Mouse (Mus musculus) midbrain, postnatal 0 days (tissue): ENCODE measurements around the gene Rrp9. TPM values are rescaled to one million over a fixed set of nuclear protein-coding genes. Genes with fewer than 3 reads are reported as not detected.
A peak's percentile ranks its signal among the peaks of the same experiment; 100 is the strongest.

Experiments used
- ATAC-seq: fragments of 200-750 bp; cut with Nextera tagmentation; 2 replicates; pipeline ENCODE4 v1.8.0; 2017; ENCODE audit warnings: moderate number of reproducible peaks, mild to moderate bottlenecking, moderate TSS enrichment, moderate library complexity; ENCODE audit not compliant: low FRiP score
- DNase-seq: peaks from one replicate; pipeline ENCODE4 v3.0.0-alpha.2; 2015; ENCODE audit warnings: low spot score
- H3K27ac ChIP-seq: fragments of 300-500 bp; sonication (generic); 2 replicates; pipeline ENCODE4 v1.5.1; 2014; ENCODE audit warnings: low read depth, mild to moderate bottlenecking, low read length, mixed read lengths
- H3K27me3 ChIP-seq: fragments of 300-500 bp; sonication (generic); 2 replicates; pipeline ENCODE4 v1.6.1; 2014; ENCODE audit warnings: low read length, control low read depth, mixed read lengths; ENCODE audit not compliant: insufficient read depth
- H3K36me3 ChIP-seq: fragments of 300-500 bp; sonication (generic); 2 replicates; pipeline ENCODE4 v1.6.1; 2014; ENCODE audit warnings: low read length, control low read depth, mixed read lengths; ENCODE audit not compliant: insufficient read depth
- H3K4me1 ChIP-seq: fragments of 300-500 bp; sonication (generic); 2 replicates; pipeline ENCODE4 v1.6.1; 2014; ENCODE audit warnings: mild to moderate bottlenecking, control low read depth, antibody characterized with exemption, low read length, mixed read lengths; ENCODE audit not compliant: insufficient read depth
- H3K4me2 ChIP-seq: fragments of 300-500 bp; sonication (generic); 2 replicates; pipeline ENCODE4 v1.6.1; 2014; ENCODE audit warnings: low read depth, mild to moderate bottlenecking, low read length, mixed read lengths; ENCODE audit not compliant: poor library complexity, severe bottlenecking
- H3K4me3 ChIP-seq: fragments of 300-500 bp; sonication (generic); 2 replicates; pipeline ENCODE4 v1.5.1; 2014; ENCODE audit warnings: low read depth, mild to moderate bottlenecking, low read length, moderate library complexity
- H3K9ac ChIP-seq: fragments of 300-500 bp; sonication (generic); replicated peaks from 2 replicates; pipeline ENCODE4 v1.6.1; 2014; ENCODE audit warnings: mild to moderate bottlenecking, low read length, moderate library complexity, mixed read lengths; ENCODE audit not compliant: poor library complexity, severe bottlenecking
- H3K9me3 ChIP-seq: fragments of 300-500 bp; sonication (generic); 2 replicates; pipeline ENCODE4 v1.6.1; 2016; ENCODE audit warnings: low read length, control low read depth
- CTCF ChIP-seq: IDR thresholded peaks from 2 replicates; pipeline ENCODE4 v1.5.1; 2016; ENCODE audit warnings: antibody characterized with exemption, mild to moderate bottlenecking
- WGBS: fragments of 180-500 bp; shearing (Covaris S2); extraction: QIAGEN DNeasy Blood & Tissue Kit; methylation state at CpG from one replicate; pipeline ENCODE4 v1.1.7; 2014; 5-methylcytosine and 5-hydroxymethylcytosine counted together
- polyA plus RNA-seq: library from polyadenylated mRNA; unstranded; fragments of >200 nt; fragmentation: Nextera tagmentation; extraction: Ambion mirVana; gene quantifications from 2 replicates; pipeline ENCODE4 v1.2.1, GENCODE M21; 2015
- total RNA-seq: library from RNA; depleted of rRNA; stranded (reverse); fragments of >200 nt; gene quantifications from 2 replicates; pipeline ENCODE4 v1.2.3, GENCODE M21; 2014

Rrp9 gene
- total and polyA plus RNA-seq, 2 experiments from 2014 or later, result 32.9 to 38.3 TPM

DNA sequence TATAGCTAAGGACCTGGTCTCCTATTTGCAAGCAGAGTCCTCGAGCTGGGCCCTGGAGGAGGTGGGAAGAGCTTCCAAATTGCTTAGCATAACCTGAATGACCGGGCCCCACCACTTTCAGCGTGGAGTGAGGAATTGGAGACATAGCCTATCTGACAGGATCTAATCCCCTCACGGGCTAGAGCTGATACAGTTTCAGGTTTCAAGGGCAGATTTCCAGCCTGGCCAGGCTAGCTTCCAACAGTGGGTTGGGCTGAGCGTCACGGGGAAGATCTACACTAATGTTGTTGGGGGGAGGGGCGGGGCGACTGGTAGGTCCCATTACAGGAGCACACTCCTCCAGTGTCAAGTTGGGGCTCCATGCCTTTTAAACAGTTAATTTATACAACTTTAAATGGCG is 25.1 kb upstream of the Rrp9 start:
- H3K4me2 ChIP-seq, result no peak overlapping the region
- no peak overlapping the region for H3K27ac ChIP-seq
- no peaks in the 10 kb centered on the region for H3K9me3 ChIP-seq
- DNase-seq (no peak), ATAC-seq (no peak)
- H3K27me3 ChIP-seq, result no peaks in the 10 kb centered on the region
- H3K36me3 ChIP-seq, result no peaks in the 10 kb centered on the region
- peaks cover 26% of the 10 kb centered on the region for H3K4me1 ChIP-seq
- H3K9ac ChIP-seq, result no peak overlapping the region
- no peak for TF ChIP-seq CTCF
- WGBS, result 18% methylated on average over 9 of the region's 9 CpGs
- H3K4me3 ChIP-seq, result no peak overlapping the region

DNA sequence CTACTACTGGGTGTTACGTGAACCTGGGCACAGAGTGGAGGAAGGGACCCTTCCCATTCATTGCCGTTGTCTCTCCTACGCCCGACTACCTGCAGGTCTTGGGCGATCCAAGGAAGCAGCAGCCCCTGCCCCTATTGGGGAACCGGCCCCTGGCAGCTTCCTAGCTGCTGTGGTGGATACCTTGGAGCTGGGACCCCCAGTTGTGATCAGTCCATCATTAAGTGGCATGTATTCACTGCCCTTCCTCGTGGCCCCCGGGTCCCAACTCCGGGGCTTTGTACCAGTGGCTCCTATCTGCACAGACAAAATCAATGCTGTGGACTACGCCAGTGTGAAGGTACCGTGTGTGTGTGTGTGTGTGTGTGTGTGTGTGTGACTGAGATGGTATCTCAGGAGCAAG is 24.5 kb upstream of the Rrp9 start:
- Histone ChIP-seq H3K36me3 (no peaks in the 10 kb centered on the region), H3K9me3 (no peaks in the 10 kb centered on the region), H3K9ac (no peak overlapping the region; the same call in 1 of the 2 replicates), H3K4me2 (no peak overlapping the region), H3K4me3 (no peak overlapping the region), H3K4me1 (peaks cover 32% of the 10 kb centered on the region), H3K27me3 (no peaks in the 10 kb centered on the region), H3K27ac (no peak overlapping the region)
- no peak for DNase-seq
- ATAC-seq, result no peak
- TF ChIP-seq CTCF, result no peak
- 82% methylated on average over 11 of the region's 11 CpGs for WGBS

DNA sequence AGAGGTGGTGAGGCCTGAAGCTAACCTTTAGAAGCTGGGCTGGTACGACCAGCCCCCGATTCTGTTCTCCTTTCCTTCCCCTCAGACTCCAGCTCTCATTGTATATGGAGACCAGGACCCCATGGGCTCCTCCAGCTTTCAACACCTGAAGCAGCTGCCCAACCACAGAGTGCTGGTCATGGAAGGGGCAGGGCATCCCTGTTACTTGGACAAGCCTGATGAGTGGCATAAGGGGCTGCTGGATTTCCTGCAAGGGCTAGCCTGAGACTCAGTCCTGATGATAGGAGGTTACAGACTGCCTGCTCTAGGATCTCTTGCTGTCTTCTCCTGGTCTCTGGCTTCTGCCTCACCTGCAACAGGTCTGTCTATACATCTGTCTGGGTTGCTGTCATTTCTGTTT is 23.9 kb upstream of the Rrp9 start:
- H3K4me1 ChIP-seq, result peaks cover 37% of the 10 kb centered on the region
- TF ChIP-seq CTCF, result no peak
- peak overlapping the region; percentile 89; the same call in 1 of the 2 replicates for H3K27ac ChIP-seq
- peaks cover 2% of the 10 kb centered on the region; the same call in 1 of the 2 replicates for H3K36me3 ChIP-seq
- H3K27me3 ChIP-seq, result no peaks in the 10 kb centered on the region
- no peak for ATAC-seq
- H3K9ac ChIP-seq, result no peak overlapping the region; the same call in 1 of the 2 replicates
- no peak overlapping the region for H3K4me2 ChIP-seq
- no peaks in the 10 kb centered on the region for H3K9me3 ChIP-seq
- WGBS, result 71% methylated on average over 2 of the region's 2 CpGs
- H3K4me3 ChIP-seq, result no peak overlapping the region
- DNase-seq, result no peak

DNA sequence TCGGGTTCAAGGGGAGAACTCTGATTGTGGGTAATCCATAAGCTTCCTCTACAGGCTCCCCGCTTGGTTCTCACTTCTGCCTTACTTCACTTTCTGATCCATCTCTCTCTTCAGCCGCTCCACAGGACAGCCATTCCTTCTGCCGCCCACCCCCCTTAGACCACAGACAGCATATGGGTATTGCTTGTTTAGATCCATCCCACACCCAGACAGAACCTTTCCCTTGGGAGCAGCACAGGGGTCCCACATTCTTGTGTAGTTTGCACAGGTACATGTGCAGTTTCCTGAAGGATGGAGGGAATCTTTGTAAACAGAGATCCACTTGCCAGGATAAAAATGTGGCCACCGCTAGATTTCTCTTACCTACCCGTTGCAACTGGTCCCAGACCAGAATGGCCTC is 23.4 kb upstream of the Rrp9 start:
- peak overlapping the region; percentile 89 for H3K27ac ChIP-seq
- H3K4me2 ChIP-seq, result peak overlapping the region; percentile 85
- 29% methylated on average over 6 of the region's 6 CpGs for WGBS
- ATAC-seq (no peak), DNase-seq (no peak)
- no peak overlapping the region; the same call in 1 of the 2 replicates for H3K4me3 ChIP-seq
- no peaks in the 10 kb centered on the region for H3K9me3 ChIP-seq
- no peaks in the 10 kb centered on the region for H3K27me3 ChIP-seq
- H3K9ac ChIP-seq, result peak overlapping the region; percentile 96; the same call in 1 of the 2 replicates
- H3K4me1 ChIP-seq, result peaks cover 40% of the 10 kb centered on the region
- TF ChIP-seq CTCF, result no peak
- H3K36me3 ChIP-seq, result peaks cover 5% of the 10 kb centered on the region; the same call in 1 of the 2 replicates

DNA sequence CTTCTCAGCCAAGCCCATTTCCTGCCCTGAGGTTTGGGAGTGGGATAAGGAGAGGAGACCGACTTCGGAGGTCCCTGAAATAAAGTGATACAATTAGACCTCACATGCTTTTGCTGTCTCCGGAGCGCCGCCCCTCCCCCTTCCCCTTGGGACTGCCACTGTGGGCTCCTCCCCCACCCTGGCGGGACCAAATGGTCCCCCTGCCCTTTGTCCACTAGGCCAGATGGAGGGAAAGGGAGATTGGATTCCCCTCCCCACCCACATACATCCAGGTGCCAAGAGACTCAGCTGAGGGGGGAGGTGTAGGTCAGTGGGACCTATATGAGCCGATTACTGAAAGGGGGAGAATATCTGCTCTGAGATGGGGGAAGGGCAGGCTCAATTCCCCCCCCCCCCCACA is 22.9 kb upstream of the Rrp9 start:
- DNase-seq (peak; percentile 60), ATAC-seq (peak; percentile 6)
- TF ChIP-seq CTCF, result no peak
- Histone ChIP-seq H3K27ac (peak overlapping the region; percentile 89), H3K36me3 (peaks cover 5% of the 10 kb centered on the region; the same call in 1 of the 2 replicates), H3K9me3 (no peaks in the 10 kb centered on the region), H3K4me3 (peak overlapping the region; percentile 65), H3K4me2 (peak overlapping the region; percentile 85), H3K9ac (peak overlapping the region; percentile 96), H3K4me1 (peaks cover 41% of the 10 kb centered on the region), H3K27me3 (no peaks in the 10 kb centered on the region)
- 5% methylated on average over 6 of the region's 7 CpGs for WGBS

DNA sequence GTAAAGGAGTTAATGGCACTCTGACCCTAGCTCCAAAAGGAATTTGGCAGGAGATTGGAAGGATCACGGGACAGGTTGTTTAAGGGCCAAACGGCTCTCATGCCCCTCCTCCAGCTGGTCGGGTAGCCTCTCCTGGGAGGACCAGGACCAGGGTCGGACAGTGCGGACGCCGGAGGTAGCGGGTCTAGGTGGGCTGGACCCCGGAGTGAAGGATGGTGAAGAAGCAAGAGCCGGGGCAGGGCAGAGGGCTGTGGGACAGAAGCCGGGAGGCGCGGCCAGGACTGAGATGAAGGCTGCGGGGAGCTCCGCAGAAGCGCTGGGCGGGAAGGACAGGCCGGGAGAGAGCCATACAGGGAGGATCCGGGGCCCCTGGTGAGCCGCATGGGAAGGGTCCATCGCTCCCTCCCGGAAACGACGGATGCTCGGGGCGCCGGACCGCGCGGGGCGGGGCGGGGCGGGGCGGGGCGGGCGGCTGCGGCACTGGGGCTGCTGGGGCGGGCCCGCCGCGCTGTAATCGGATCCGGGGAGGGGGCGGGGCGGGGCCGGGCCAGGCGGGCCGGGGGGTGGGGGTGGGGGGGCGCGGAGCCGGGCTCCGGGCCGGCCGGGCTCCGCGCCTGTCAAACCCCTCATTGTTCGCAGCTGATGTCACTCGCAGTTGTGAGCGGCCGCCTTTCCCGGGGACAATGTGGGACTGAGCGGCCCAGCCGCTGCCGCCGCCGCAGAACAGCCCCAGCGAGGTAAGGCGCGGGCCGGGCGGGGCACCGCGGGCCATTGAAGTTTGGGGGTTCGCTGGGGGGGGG is 22.3 kb upstream of the Rrp9 start, which contains the start of gene Pcbp4:
TSS of gene Pcbp4 (plus strand) at position 21 of the 800 bp plus-strand sequence.
- Histone ChIP-seq H3K27ac (peak within 1 kb of the TSS; percentile 89), H3K4me3 (peak within 1 kb of the TSS; percentile 65), H3K27me3 (no peaks in the 10 kb centered on the region), H3K4me2 (peak within 1 kb of the TSS; percentile 85), H3K36me3 (peaks cover 5% of the 10 kb centered on the region; the same call in 1 of the 2 replicates), H3K9ac (peak within 1 kb of the TSS; percentile 96), H3K4me1 (peaks cover 37% of the 10 kb centered on the region), H3K9me3 (no peaks in the 10 kb centered on the region)
- DNase-seq (peak; percentile 67), ATAC-seq (peak; percentile 50)
- no peak for TF ChIP-seq CTCF
- WGBS, result 1% methylated on average over 32 of the region's 74 CpGs
